Mouse (Mus musculus): ENCODE results near the gene BC024978. TPM values are rescaled to one million over a fixed set of nuclear protein-coding genes. Genes with fewer than 3 reads are reported as not detected.

The BC024978 gene
- polyA plus RNA-seq, 1 experiment from 2014 or later, result 4.2 TPM

DNA sequence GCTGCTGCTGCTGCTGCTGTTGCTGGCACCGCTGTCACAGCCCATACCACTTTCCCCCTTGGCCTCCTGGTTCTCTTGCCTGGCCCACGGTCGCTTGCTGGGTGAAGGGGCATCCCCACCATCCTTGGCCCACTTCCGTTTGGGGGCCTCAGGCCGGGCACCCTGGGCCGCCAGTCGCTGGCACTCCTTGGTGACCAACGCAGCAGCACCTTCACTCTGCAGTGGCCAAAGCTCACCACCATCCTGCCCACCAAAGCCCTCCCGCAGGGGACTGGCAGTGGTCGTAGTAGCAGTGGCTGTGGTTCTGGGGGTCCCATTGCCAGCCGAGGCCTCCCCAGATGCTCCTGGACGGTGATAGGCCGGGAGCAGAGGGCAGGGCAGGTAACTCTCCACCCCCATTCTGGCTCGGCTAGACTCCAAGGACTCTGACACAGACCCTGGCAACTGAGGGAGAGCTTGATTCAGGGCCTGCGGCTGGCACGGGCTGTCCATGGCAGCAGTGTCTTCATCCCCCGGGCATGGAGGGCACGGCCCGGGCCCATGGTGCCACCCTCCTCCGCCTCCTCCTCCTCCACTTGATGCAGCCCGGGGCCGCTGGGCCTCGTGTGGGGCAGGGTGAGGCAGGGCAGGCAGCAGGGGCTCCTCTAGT lies 30.4 kb upstream of the BC024978 start:
- Histone ChIP-seq H3K9me3 (replicated peaks) (no peaks in the 10 kb centered on the region), H3K4me1 (peaks cover 67% of the 10 kb centered on the region), H3K27ac (0 out of 2 replicates have a peak overlapping the region, but pooled peaks have one; percentile 99), H3K27me3 (no peaks in the 10 kb centered on the region), H3K4me3 (replicated peaks) (peak overlapping the region; percentile 72), H3K4me2 (peak overlapping the region; percentile 86), H3K9ac (peak overlapping the region; percentile 79), H3K36me3 (peaks cover 37% of the 10 kb centered on the region)
- 64% methylated on average over 23 of the region's 23 CpGs for WGBS
- ATAC-seq (replicated peaks; ENCODE audit: low FRiP score), result no peak

DNA sequence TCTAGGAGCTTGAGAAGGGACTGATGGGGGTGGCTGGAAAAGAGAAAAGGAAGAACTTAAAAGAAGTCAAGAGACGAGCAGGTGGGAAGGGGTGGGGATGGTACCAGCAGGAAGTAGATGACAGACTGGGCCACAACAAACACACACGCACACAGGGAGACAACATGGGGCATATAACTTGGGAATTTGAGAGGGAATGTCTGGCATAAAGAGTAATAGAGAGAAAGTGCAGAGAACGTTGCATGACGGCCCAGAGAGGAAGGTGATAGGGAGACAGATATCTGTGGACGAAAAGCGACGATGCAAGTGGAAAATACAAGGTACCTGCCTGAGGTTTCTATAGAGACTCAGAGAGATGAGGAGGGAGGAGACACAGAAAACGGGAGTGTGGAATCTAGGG lies 29.9 kb upstream of the BC024978 start:
- H3K36me3 ChIP-seq, result peaks cover 40% of the 10 kb centered on the region
- H3K4me2 ChIP-seq, result peak overlapping the region; percentile 86
- H3K27me3 ChIP-seq, result no peaks in the 10 kb centered on the region
- peak overlapping the region; percentile 72 for H3K4me3 ChIP-seq (replicated peaks)
- H3K9me3 ChIP-seq (replicated peaks), result no peaks in the 10 kb centered on the region
- H3K27ac ChIP-seq, result peak overlapping the region; percentile 99
- WGBS, result under 1% methylated on average over 8 of the region's 8 CpGs
- H3K4me1 ChIP-seq, result peaks cover 61% of the 10 kb centered on the region
- ATAC-seq (replicated peaks; ENCODE audit: low FRiP score), result no peak
- peak overlapping the region; percentile 79 for H3K9ac ChIP-seq

DNA sequence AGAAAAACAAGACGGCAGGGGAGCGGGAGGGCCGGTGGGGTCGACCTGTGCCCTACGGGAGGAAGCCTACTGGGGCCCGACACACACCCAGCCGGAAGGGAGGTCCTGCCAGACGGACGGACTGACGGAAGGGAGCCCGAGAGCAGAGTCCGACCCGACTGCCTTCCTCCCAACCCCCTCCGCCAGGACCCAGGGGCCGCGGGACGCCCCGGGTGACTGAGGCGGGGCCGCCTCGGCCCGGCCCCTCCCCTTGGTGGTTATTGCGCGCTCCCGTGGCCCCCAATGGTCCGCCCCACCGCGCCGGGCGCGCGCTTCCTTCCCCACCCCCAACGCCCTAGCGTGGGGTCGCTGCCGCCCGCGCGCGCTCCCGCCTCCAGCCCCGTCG lies 29.4 kb upstream of the BC024978 start:
- Histone ChIP-seq H3K27ac (peak overlapping the region; percentile 99), H3K4me3 (replicated peaks) (peak overlapping the region; percentile 72), H3K9me3 (replicated peaks) (no peaks in the 10 kb centered on the region), H3K4me1 (peaks cover 57% of the 10 kb centered on the region), H3K4me2 (peak overlapping the region; percentile 86), H3K36me3 (peaks cover 39% of the 10 kb centered on the region), H3K9ac (peak overlapping the region; percentile 79), H3K27me3 (no peaks in the 10 kb centered on the region)
- WGBS, result 0% methylated on average over 28 of the region's 43 CpGs
- ATAC-seq (replicated peaks; ENCODE audit: low FRiP score), result peak; percentile 84

DNA sequence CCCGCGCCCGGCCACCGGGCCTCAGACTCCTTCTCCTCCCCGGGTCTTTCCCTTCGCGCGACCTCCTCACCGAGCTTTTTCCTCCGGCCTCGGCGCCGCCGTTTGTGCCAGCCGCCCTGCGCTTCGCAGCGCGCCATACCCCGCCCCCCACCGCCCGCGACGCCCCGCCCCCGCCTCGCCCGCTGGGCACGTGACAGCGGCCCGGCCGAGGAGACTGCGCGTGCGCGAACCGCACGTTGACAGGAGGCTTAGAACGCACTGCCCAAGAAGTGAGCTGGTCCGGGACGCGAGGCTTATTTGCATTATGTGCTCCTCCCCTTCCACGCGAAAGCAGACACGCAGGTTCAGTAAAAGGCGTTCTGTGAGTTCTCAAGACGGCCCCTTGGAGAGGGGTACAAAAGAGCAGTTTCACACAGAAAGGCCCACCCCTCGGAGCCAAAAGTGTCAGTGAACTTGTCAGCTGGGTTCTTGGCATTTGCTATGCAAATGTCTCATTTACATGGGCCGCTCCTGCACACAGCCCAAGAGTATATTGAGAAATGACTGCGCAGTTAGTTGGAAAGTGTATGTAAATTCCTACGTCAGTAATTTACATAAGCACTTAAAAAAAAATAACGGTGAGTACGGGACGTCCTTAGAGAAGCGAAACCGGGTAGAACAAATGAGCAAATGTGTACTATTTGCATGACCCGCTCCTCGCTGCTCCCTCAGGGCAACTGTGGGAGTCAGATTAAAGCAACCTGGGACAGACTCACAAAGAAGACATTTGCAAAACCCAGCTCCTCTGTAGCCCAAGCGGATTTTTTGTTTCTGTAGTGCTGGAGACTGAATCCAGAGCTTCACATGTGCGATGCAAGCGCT lies 28.7 kb upstream of the BC024978 start, which contains the start of gene Egln2:
Gene Egln2, minus strand, starts transcription at position 189 of the 861 bp plus-strand sequence.
- H3K9me3 ChIP-seq (replicated peaks), result no peaks in the 10 kb centered on the region
- peak within 1 kb of the TSS; percentile 99 for H3K27ac ChIP-seq
- peak; percentile 84 for ATAC-seq (replicated peaks; ENCODE audit: low FRiP score)
- no peaks in the 10 kb centered on the region for H3K27me3 ChIP-seq
- H3K4me2 ChIP-seq, result peak within 1 kb of the TSS; percentile 86
- peaks cover 37% of the 10 kb centered on the region for H3K36me3 ChIP-seq
- peak within 1 kb of the TSS; percentile 79 for H3K9ac ChIP-seq
- 2% methylated on average over 57 of the region's 61 CpGs for WGBS
- peak within 1 kb of the TSS; percentile 72 for H3K4me3 ChIP-seq (replicated peaks)
- H3K4me1 ChIP-seq, result peaks cover 51% of the 10 kb centered on the region

DNA sequence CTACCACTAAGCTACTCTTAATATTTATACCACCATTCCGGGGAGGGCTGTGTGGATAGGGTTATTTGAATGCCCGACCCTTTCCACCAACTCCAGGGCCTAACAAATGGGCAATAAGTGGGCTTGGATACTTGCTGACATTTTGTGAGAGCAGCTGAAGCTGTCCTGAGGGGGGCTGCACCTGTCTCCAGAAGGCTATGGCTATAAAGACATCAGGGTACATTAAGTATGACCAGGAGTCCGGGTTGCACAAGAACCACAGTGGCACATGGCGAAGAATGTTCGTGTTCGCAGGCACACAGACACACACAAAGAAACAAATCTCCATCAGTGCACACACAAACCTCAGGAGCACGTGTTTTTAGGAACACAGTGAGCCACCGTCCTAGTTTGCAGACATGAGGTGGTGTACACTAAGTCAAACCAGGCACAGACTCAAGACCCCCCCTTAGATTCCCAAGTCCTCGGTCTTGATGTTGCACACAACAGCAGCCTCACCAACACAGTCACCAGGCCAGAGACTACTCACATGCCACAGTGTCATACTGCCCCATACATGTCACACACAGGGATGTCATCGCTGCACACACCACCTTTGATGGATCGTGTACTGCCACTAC lies 28.0 kb upstream of the BC024978 start:
- H3K27me3 ChIP-seq, result no peaks in the 10 kb centered on the region
- peak overlapping the region; percentile 79 for H3K9ac ChIP-seq
- peaks cover 43% of the 10 kb centered on the region for H3K4me1 ChIP-seq
- H3K4me3 ChIP-seq (replicated peaks), result peak overlapping the region; percentile 72
- WGBS, result 71% methylated on average over 11 of the region's 11 CpGs
- no peaks in the 10 kb centered on the region for H3K9me3 ChIP-seq (replicated peaks)
- ATAC-seq (replicated peaks; ENCODE audit: low FRiP score), result no peak
- H3K36me3 ChIP-seq, result peaks cover 37% of the 10 kb centered on the region
- peak overlapping the region; percentile 86 for H3K4me2 ChIP-seq
- peak overlapping the region; percentile 99 for H3K27ac ChIP-seq

DNA sequence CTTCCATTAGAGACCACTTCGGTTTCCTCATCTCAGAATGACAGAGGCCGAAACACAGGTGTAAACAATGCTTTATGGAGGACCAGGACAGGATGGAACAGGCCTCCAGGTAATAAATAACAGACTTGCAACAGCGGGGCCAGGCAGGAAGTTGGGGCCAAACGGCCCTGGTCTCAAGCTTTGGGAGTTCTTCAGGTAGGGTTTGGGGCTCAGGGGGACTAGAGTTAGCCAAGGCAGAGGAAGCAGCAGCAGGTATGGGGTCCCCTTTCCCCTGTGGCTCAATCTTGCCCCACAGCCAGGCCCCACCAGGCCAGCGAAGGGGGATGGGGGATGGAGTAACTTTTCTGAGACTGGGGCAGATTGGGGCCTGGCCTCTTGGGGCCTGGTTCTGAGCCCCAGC lies 27.2 kb upstream of the BC024978 start:
- H3K4me1 ChIP-seq, result peaks cover 35% of the 10 kb centered on the region
- no peak for ATAC-seq (replicated peaks; ENCODE audit: low FRiP score)
- WGBS, result 79% methylated on average over 5 of the region's 5 CpGs
- H3K27me3 ChIP-seq, result no peaks in the 10 kb centered on the region
- no peak overlapping the region for H3K27ac ChIP-seq
- no peaks in the 10 kb centered on the region for H3K9me3 ChIP-seq (replicated peaks)
- no peak overlapping the region for H3K4me3 ChIP-seq (replicated peaks)
- H3K4me2 ChIP-seq, result no peak overlapping the region
- H3K36me3 ChIP-seq, result peaks cover 38% of the 10 kb centered on the region
- no peak overlapping the region for H3K9ac ChIP-seq

DNA sequence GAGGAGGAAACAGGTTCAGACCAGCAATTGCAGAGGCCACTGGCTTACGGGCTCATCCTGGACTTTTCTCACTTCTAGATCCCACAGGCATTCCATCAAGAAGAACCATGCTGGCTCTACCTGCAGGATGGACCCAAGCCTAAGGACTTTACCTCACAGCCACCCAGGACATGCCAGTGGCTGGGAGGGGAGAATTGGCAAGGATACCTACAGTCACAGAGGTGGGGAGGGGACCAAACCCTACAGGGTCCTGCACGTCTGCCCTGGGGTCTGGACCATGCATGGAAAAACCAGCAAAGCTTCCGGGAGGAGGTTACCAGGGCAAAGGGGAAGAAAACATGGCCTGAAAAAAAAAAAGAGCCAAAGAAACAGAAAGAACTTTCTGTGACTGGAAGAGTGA lies 24.6 kb upstream of the BC024978 start:
- Histone ChIP-seq H3K4me2 (no peak overlapping the region), H3K9ac (no peak overlapping the region), H3K36me3 (peaks cover 43% of the 10 kb centered on the region), H3K4me3 (replicated peaks) (no peak overlapping the region), H3K9me3 (replicated peaks) (no peaks in the 10 kb centered on the region), H3K4me1 (peaks cover 10% of the 10 kb centered on the region), H3K27me3 (no peaks in the 10 kb centered on the region), H3K27ac (no peak overlapping the region)
- no peak for ATAC-seq (replicated peaks; ENCODE audit: low FRiP score)
- 81% methylated on average over 3 of the region's 3 CpGs for WGBS

DNA sequence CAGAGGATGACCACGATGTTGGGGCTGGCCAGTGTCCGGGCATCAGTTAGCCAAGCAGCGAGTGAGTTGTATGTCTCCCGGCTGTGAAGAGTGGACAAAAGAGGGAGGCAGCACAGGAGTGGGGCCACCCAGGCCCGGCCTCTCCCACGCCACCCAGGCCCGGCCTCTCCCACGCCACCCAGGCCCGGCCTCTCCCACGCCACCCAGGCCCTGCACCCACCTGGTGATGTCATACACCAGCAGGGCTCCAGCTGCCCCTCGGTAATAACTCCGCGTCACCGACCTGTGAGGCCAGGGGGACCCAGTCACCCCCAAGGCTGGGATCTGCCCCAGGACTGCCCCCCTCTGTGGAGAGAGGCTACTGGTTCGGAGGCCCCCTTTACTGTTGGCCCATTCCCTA lies 21.1 kb upstream of the BC024978 start:
- H3K27me3 ChIP-seq, result no peaks in the 10 kb centered on the region
- WGBS, result 91% methylated on average over 15 of the region's 15 CpGs
- no peak overlapping the region for H3K9ac ChIP-seq
- H3K4me3 ChIP-seq (replicated peaks), result no peak overlapping the region
- no peaks in the 10 kb centered on the region for H3K9me3 ChIP-seq (replicated peaks)
- H3K4me1 ChIP-seq, result peaks cover 12% of the 10 kb centered on the region
- ATAC-seq (replicated peaks; ENCODE audit: low FRiP score), result no peak
- H3K4me2 ChIP-seq, result no peak overlapping the region
- H3K27ac ChIP-seq, result no peak overlapping the region
- peaks cover 43% of the 10 kb centered on the region for H3K36me3 ChIP-seq

DNA sequence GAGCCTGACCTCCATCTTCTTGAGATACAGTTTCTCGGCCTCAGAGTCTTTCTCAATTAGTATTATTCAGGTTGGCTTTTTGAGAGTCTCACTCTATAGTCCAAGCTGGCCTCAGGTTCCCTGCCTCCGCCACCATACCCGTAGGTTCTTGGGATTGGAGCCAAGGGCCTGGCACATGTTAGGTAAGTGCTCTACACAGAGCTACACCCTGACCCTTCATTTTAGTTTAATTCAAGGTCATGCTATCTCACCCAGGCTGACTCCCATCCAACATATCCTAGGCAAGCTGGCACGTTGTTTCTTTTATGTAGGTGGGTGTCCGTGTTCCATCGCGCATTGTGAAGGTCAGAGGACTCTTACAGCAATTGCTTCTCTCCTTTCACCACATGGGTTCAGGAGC lies 20.7 kb upstream of the BC024978 start:
- Histone ChIP-seq H3K4me3 (replicated peaks) (no peak overlapping the region), H3K4me2 (no peak overlapping the region), H3K36me3 (peaks cover 43% of the 10 kb centered on the region), H3K9me3 (replicated peaks) (no peaks in the 10 kb centered on the region), H3K27ac (no peak overlapping the region), H3K4me1 (peaks cover 16% of the 10 kb centered on the region), H3K27me3 (no peaks in the 10 kb centered on the region), H3K9ac (no peak overlapping the region)
- WGBS, result 93% methylated on average over 7 of the region's 7 CpGs
- no peak for ATAC-seq (replicated peaks; ENCODE audit: low FRiP score)

DNA sequence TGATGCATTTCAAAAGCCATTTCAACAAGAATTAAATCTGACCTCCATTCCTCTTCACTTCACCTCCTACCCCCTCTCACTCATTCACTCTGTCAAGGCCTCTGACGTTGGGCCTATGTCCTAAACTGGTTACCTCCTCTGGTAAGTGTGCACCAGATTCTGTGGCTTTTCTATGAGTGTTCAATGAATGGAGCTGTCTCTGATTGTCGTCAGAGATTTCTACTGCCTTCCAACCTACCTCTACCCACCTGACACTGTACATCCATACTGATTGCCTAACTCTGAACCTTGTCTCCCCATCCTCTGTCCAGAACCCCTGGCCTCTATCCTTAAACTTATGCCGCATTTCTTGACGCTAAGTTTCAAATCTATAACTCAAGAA lies 17.6 kb upstream of the BC024978 start:
- Histone ChIP-seq H3K27ac (peak overlapping the region; percentile 97), H3K4me1 (peaks cover 28% of the 10 kb centered on the region), H3K27me3 (no peaks in the 10 kb centered on the region), H3K4me3 (replicated peaks) (peak overlapping the region; percentile 70), H3K9me3 (replicated peaks) (no peaks in the 10 kb centered on the region), H3K4me2 (peak overlapping the region; percentile 56), H3K36me3 (peaks cover 24% of the 10 kb centered on the region), H3K9ac (peak overlapping the region; percentile 61)
- peak; percentile 0; the same call in 1 of the 2 replicates for ATAC-seq (replicated peaks; ENCODE audit: low FRiP score)
- 19% methylated on average over 4 of the region's 4 CpGs for WGBS

DNA sequence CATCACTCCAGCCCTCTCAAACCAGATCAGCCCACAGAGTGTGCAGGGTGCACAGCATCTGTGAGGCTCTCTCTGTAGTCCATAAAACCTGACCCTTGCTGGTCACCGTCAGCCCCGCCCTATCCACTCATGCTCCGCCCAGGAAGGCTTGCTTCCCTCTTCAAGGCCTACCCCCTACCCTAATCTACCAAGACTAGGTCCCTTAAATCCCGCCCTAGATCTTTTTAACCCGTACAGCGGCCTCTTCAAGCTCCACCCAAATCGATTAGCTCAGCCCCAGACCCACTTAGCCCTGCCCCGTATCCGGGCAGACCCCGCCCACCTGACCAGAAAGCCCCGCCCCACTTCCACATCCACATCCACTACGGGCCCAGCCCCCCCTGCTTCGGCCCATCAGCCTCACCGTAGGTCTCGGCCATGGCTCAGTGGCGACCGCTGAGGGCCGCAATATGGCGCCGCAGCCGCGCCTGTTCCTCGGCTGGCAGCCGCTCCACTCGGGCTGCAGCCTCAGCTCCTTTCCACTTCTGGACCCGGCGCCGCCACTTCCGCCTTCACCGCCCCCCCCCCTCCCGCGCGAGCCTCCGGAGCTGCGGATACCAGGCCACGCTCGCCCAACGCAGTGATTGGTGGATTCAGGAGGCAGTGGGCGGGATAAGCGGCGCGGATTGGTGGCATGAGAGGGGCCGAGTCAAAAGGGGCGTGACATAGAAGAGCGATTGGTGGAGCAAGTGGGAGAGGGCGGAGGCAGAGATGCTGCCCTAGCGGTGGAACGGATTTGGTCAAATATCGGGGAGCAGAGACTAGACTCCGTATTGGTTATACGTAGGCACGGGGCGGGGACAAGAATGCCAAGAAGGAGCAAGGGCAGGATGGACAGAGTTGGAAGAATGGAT lies 17.0 kb upstream of the BC024978 start, which contains the start of gene Rab4b:
Gene Rab4b, minus strand, starts transcription at position 573 of the 893 bp plus-strand sequence.
- Histone ChIP-seq H3K9ac (peak within 1 kb of the TSS; percentile 61), H3K27ac (peak within 1 kb of the TSS; percentile 97), H3K4me1 (peaks cover 28% of the 10 kb centered on the region), H3K27me3 (no peaks in the 10 kb centered on the region), H3K36me3 (peaks cover 24% of the 10 kb centered on the region), H3K4me2 (peak within 1 kb of the TSS; percentile 56), H3K4me3 (replicated peaks) (peak within 1 kb of the TSS; percentile 70), H3K9me3 (replicated peaks) (no peaks in the 10 kb centered on the region)
- under 1% methylated on average over 53 of the region's 53 CpGs for WGBS
- ATAC-seq (replicated peaks; ENCODE audit: low FRiP score), result peak; percentile 98
